Mouse (Mus musculus) embryo, embryonic 11 days (tissue): Measurements from ENCODE around the gene Chn2.

Experiments used
- DNase-seq: peaks from one replicate; pipeline ENCODE4 v3.0.0-alpha.2; 2015

Gene Chn2

GRCm38 (mm10) chr6:54120889-54121288, 81.5 kb downstream of the Chn2 start:
- no peak for DNase-seq

GRCm38 (mm10) chr6:54124519-54124918, 85.2 kb downstream of the Chn2 start:
- no peak for DNase-seq

- DNase-seq = no peak
These were observed 86.2 kb downstream of the Chn2 start for GRCm38 (mm10) chr6:54125536-54125935.

- DNase-seq = no peak
These were observed 87.1 kb downstream of the Chn2 start for GRCm38 (mm10) chr6:54126225-54126992.

- no peak for DNase-seq
These were observed 87.8 kb downstream of the Chn2 start for GRCm38 (mm10) chr6:54126993-54127697.

GRCm38 (mm10) chr6:54128702-54129101, 89.3 kb downstream of the Chn2 start:
- no peak for DNase-seq

GRCm38 (mm10) chr6:54129570-54129969, 90.2 kb downstream of the Chn2 start:
- DNase-seq = no peak

GRCm38 (mm10) chr6:54130881-54131280, 91.5 kb downstream of the Chn2 start:
- no peak for DNase-seq

GRCm38 (mm10) chr6:54132576-54132975, 93.2 kb downstream of the Chn2 start:
- DNase-seq = no peak

GRCm38 (mm10) chr6:54133231-54133630, 93.9 kb downstream of the Chn2 start:
- DNase-seq = no peak

- DNase-seq = no peak
These were observed 98.8 kb downstream of the Chn2 start for GRCm38 (mm10) chr6:54138157-54138556.

GRCm38 (mm10) chr6:54140488-54140887, 101.1 kb downstream of the Chn2 start:
- no peak for DNase-seq

- DNase-seq = no peak
These were observed 101.8 kb downstream of the Chn2 start for GRCm38 (mm10) chr6:54141165-54141564.

- DNase-seq = no peak
These were observed 103.7 kb downstream of the Chn2 start for GRCm38 (mm10) chr6:54142848-54143651.

GRCm38 (mm10) chr6:54143652-54143960, 104.3 kb downstream of the Chn2 start:
- DNase-seq = no peak

- DNase-seq = no peak
These were observed 109.6 kb downstream of the Chn2 start for GRCm38 (mm10) chr6:54148844-54149526.

GRCm38 (mm10) chr6:54150821-54151220, 111.5 kb downstream of the Chn2 start:
- no peak for DNase-seq

GRCm38 (mm10) chr6:54151443-54152241, 112.3 kb downstream of the Chn2 start:
- no peak for DNase-seq

- DNase-seq = no peak
These were observed 117.7 kb downstream of the Chn2 start for GRCm38 (mm10) chr6:54157097-54157496.

- peak; percentile 36 for DNase-seq
These were observed 119.0 kb downstream of the Chn2 start for GRCm38 (mm10) chr6:54158317-54158716.

- no peak for DNase-seq
These were observed 121.3 kb downstream of the Chn2 start for GRCm38 (mm10) chr6:54160677-54161076.

- DNase-seq = no peak
These were observed 121.9 kb downstream of the Chn2 start for GRCm38 (mm10) chr6:54161246-54161645.
